Mouse (Mus musculus): ENCODE data around the gene Snx27. TPM values are rescaled to one million over a fixed set of nuclear protein-coding genes. Genes with fewer than 3 reads are reported as not detected.

Gene Snx27
- polyA plus RNA-seq, 1 experiment from 2014 or later: 39.3 TPM

- DNase-seq (ENCODE audit: low spot score): no peak
Measured at GRCm38 (mm10) chr3:94477981-94478422, 104.5 kb downstream of the Snx27 start, which contains the start of gene Celf3. Gene Celf3 (plus strand): TSS chr3:94478295.

- DNase-seq (ENCODE audit: low spot score): no peak
Measured at GRCm38 (mm10) chr3:94477444-94477843, 105.1 kb downstream of the Snx27 start.

GRCm38 (mm10) chr3:94476301-94477035 is 106.0 kb downstream of the Snx27 start:
- no peak for DNase-seq (ENCODE audit: low spot score)

GRCm38 (mm10) chr3:94473567-94474232 is 108.8 kb downstream of the Snx27 start:
- DNase-seq (ENCODE audit: low spot score): no peak

- no peak for DNase-seq (ENCODE audit: low spot score)
Measured at GRCm38 (mm10) chr3:94473115-94473505, 109.4 kb downstream of the Snx27 start.

GRCm38 (mm10) chr3:94472447-94473114 is 109.9 kb downstream of the Snx27 start:
- no peak for DNase-seq (ENCODE audit: low spot score)

- no peak for DNase-seq (ENCODE audit: low spot score)
Measured at GRCm38 (mm10) chr3:94468931-94469330, 113.6 kb downstream of the Snx27 start.

GRCm38 (mm10) chr3:94465632-94466430 is 116.7 kb downstream of the Snx27 start:
- DNase-seq (ENCODE audit: low spot score): no peak

GRCm38 (mm10) chr3:94463926-94464578 is 118.5 kb downstream of the Snx27 start:
- no peak for DNase-seq (ENCODE audit: low spot score)

GRCm38 (mm10) chr3:94459834-94460233 is 122.7 kb downstream of the Snx27 start:
- DNase-seq (ENCODE audit: low spot score): no peak

- DNase-seq (ENCODE audit: low spot score): no peak
Measured at GRCm38 (mm10) chr3:94457055-94457454, 125.5 kb downstream of the Snx27 start.

GRCm38 (mm10) chr3:94456529-94457000 is 126.0 kb downstream of the Snx27 start:
- peak; percentile 87 for DNase-seq (ENCODE audit: low spot score)

GRCm38 (mm10) chr3:94449377-94449776 is 133.1 kb downstream of the Snx27 start:
- no peak for DNase-seq (ENCODE audit: low spot score)

Other genes starting within 250 kb of the Snx27 start
- gene Them5, start 240.6 kb downstream of the Snx27 start, polyA plus RNA-seq (2015; fragmentation: Nextera tagmentation; extraction: Ambion mirVana): 0.27 and 0.47 TPM in 2 replicates
- gene C2cd4d, start 220.3 kb downstream of the Snx27 start, polyA plus RNA-seq (2015; fragmentation: Nextera tagmentation; extraction: Ambion mirVana): 1.8 and 3.6 TPM in 2 replicates
- gene Rorc, start 209.9 kb downstream of the Snx27 start, polyA plus RNA-seq (2015; fragmentation: Nextera tagmentation; extraction: Ambion mirVana): 170 and 185 TPM in 2 replicates
- 8.2 and 14.0 TPM in 2 replicates for gene Lingo4, start 184.2 kb downstream of the Snx27 start, polyA plus RNA-seq (2015; fragmentation: Nextera tagmentation; extraction: Ambion mirVana)
- 34.3 and 39.1 TPM in 2 replicates for gene Tdrkh, start 169.4 kb downstream of the Snx27 start, polyA plus RNA-seq (2015; fragmentation: Nextera tagmentation; extraction: Ambion mirVana)
- 63.5 and 73.6 TPM in 2 replicates for gene Mrpl9, start 139.4 kb downstream of the Snx27 start, polyA plus RNA-seq (2015; fragmentation: Nextera tagmentation; extraction: Ambion mirVana)
- 0.37 and 0.95 TPM in 2 replicates for gene Oaz3, start 138.8 kb downstream of the Snx27 start, polyA plus RNA-seq (2015; fragmentation: Nextera tagmentation; extraction: Ambion mirVana)
- 0.39 and 0.74 TPM in 2 replicates for gene Celf3, start 104.4 kb downstream of the Snx27 start, polyA plus RNA-seq (2015; fragmentation: Nextera tagmentation; extraction: Ambion mirVana)
- 6.2 and 6.6 TPM in 2 replicates for gene Riiad1, start 102.4 kb downstream of the Snx27 start, polyA plus RNA-seq (2015; fragmentation: Nextera tagmentation; extraction: Ambion mirVana)
- gene Gm10972, start 60.4 kb upstream of the Snx27 start, polyA plus RNA-seq (2015; fragmentation: Nextera tagmentation; extraction: Ambion mirVana): not detected in 2 replicates
- 6.8 and 8.0 TPM in 2 replicates for gene Tuft1, start 76.2 kb upstream of the Snx27 start, polyA plus RNA-seq (2015; fragmentation: Nextera tagmentation; extraction: Ambion mirVana)
- gene Selenbp2, start 110.8 kb upstream of the Snx27 start, polyA plus RNA-seq (2015; fragmentation: Nextera tagmentation; extraction: Ambion mirVana): 0.68 TPM in 1 of 2 replicates, not detected in the other
- 1.9 and 2.5 TPM in 2 replicates for gene Cgn, start 203.8 kb upstream of the Snx27 start, polyA plus RNA-seq (2015; fragmentation: Nextera tagmentation; extraction: Ambion mirVana)